Mouse (Mus musculus) stomach, postnatal 0 days (tissue): Measurements from ENCODE around the gene Rho.

ENCODE experiments used
- CTCF ChIP-seq: IDR thresholded peaks from 2 replicates; pipeline ENCODE4 v1.5.1; 2016; ENCODE audit warnings: antibody characterized with exemption, low read depth, mild to moderate bottlenecking, moderate library complexity
- EP300 ChIP-seq: optimal IDR thresholded peaks from 2 replicates; pipeline ENCODE3; 2016; ENCODE audit warnings: antibody characterized with exemption

DNA sequence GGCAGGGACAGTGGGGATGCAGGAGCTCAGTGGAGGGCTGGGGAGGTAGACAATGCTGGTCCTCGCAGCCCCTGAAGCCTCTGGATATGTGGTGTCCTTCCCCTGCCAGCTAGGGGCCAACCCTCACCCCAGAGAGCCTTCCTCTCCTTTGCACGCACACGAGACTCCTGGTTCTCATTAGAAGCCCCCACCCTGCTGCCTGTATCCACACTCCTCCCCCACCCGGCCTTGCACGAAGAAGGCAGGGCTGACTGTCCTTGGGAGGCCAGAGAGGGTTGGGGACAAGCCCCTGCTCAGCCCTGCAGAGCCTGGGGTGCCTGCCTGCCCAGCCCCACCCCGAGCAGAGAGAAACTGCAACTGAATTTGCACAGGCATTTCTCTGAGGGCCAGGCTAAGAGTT lies 26.1 kb downstream of the Rho start:
- TF ChIP-seq CTCF (no peak), EP300 (no peak)
